Mouse (Mus musculus) liver, embryonic 14.5 days (tissue): ENCODE results near the gene Ralgps2.

ENCODE experiments used
- CTCF ChIP-seq: IDR thresholded peaks from 2 replicates; pipeline ENCODE4 v1.5.1; 2016; ENCODE audit warnings: antibody characterized with exemption, low read depth, control low read depth
- EP300 ChIP-seq: IDR thresholded peaks from 2 replicates; pipeline ENCODE4 v1.6.1; 2016; ENCODE audit warnings: antibody characterized with exemption, low read depth

DNA sequence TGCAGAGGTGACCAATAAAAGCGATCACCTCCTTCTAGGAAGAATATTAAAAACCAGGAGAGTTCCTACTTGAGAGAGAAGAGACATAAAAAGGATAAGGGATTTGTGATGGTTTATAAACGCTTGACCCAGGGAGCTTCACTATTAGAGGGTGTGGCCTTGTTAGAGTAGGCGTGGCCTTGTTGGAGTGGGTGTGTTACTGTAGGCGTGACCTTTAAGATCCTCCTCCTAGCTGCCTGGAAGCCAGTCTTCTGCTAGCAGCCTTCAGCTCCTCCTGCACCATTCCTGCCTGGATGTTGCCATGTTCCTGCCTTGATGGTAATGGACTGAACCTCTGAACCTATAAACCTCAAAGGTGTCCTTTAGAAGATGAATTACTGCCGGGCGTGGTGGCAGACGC lies 28.7 kb upstream of the Ralgps2 start:
- TF ChIP-seq CTCF (no peak), EP300 (no peak)
